Mouse (Mus musculus): Measurements from ENCODE around the gene Elf2.

DNA sequence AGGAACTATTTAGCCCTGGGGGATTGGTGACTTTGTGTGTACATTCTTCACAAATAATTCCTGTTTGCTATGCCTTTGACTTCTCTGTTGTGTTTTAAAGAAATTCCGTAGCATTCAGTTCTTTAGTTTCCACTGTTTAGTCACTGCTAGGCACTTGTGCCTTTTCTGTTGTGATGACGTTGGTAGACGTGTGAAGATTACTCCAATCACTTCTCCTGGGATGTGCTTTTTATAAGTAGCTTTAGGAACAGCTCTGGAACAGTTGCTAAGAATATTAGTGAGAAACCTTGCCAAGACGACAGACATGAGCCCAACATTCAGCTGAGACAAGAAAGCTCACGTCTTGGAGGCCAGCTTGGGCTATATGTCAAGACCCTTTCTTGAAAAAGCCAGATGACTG is 89.4 kb downstream of the Elf2 start:
- TF ChIP-seq GATA1 (IDR thresholded peaks at IDR 0.05; ENCODE audit: borderline replicate concordance, low read length) (no peak), FLI1 (IDR thresholded peaks at IDR 0.05; ENCODE audit: low read length) (no peak)

Measured in megakaryocyte, embryonic 14.5 days (primary cell).